Mouse (Mus musculus): Measurements from ENCODE around the gene Cmip. TPM values are rescaled to one million over a fixed set of nuclear protein-coding genes. Genes with fewer than 3 reads are reported as not detected.

Cmip gene
- polyA plus RNA-seq, 1 experiment from 2014 or later, result 31.8 TPM

GRCm38 (mm10) chr8:117360172-117360930, 103.5 kb downstream of the Cmip start:
- H3K4me1 ChIP-seq, result peaks cover 45% of the 10 kb centered on the region
- peak; percentile 31; the same call in 1 of the 2 replicates for ATAC-seq (ENCODE audit: insufficient read depth, low FRiP score, low read depth)
- WGBS, result 92% methylated on average over 3 of the region's 3 CpGs

GRCm38 (mm10) chr8:117361595-117362437, 105.0 kb downstream of the Cmip start:
- H3K4me1 ChIP-seq, result peaks cover 43% of the 10 kb centered on the region
- H3K4me3 ChIP-seq (replicated peaks), result no peak overlapping the region
- H3K36me3 ChIP-seq, result no peaks in the 10 kb centered on the region
- WGBS, result 51% methylated on average over 12 of the region's 12 CpGs
- no peaks in the 10 kb centered on the region for H3K27me3 ChIP-seq (replicated peaks)
- peak overlapping the region; percentile 41 for H3K27ac ChIP-seq
- no peaks in the 10 kb centered on the region for H3K9me3 ChIP-seq
- H3K9ac ChIP-seq, result no peak overlapping the region
- H3K4me2 ChIP-seq, result no peak overlapping the region
- peak; percentile 28; the same call in 1 of the 2 replicates for ATAC-seq (ENCODE audit: insufficient read depth, low FRiP score, low read depth)

More at GRCm38 (mm10) chr8:117360172-117360930, 103.5 kb downstream of the Cmip start:
- no peaks in the 10 kb centered on the region for H3K9me3 ChIP-seq
- no peak overlapping the region for H3K4me3 ChIP-seq (replicated peaks)
- no peaks in the 10 kb centered on the region for H3K27me3 ChIP-seq (replicated peaks)
- H3K4me2 ChIP-seq, result no peak overlapping the region
- H3K27ac ChIP-seq, result no peak overlapping the region
- H3K36me3 ChIP-seq, result no peaks in the 10 kb centered on the region
- H3K9ac ChIP-seq, result no peak overlapping the region

- Histone ChIP-seq H3K4me3 (replicated peaks) (no peak overlapping the region), H3K27me3 (replicated peaks) (no peaks in the 10 kb centered on the region), H3K36me3 (no peaks in the 10 kb centered on the region), H3K27ac (peak overlapping the region; percentile 41), H3K9ac (no peak overlapping the region), H3K4me2 (no peak overlapping the region), H3K9me3 (no peaks in the 10 kb centered on the region), H3K4me1 (peaks cover 46% of the 10 kb centered on the region)
- WGBS, result 24% methylated on average over 2 of the region's 2 CpGs
- no peak for ATAC-seq (ENCODE audit: insufficient read depth, low FRiP score, low read depth)
Observed at GRCm38 (mm10) chr8:117362438-117362726, 105.5 kb downstream of the Cmip start.

- Histone ChIP-seq H3K27ac (no peak overlapping the region), H3K9ac (no peak overlapping the region), H3K27me3 (replicated peaks) (no peaks in the 10 kb centered on the region), H3K4me2 (no peak overlapping the region), H3K9me3 (no peaks in the 10 kb centered on the region), H3K36me3 (no peaks in the 10 kb centered on the region), H3K4me1 (peaks cover 52% of the 10 kb centered on the region), H3K4me3 (replicated peaks) (no peak overlapping the region)
- no peak for ATAC-seq (ENCODE audit: insufficient read depth, low FRiP score, low read depth)
- WGBS, result 79% methylated on average over 10 of the region's 10 CpGs
Observed at GRCm38 (mm10) chr8:117363291-117363690, 106.4 kb downstream of the Cmip start.

- ATAC-seq (ENCODE audit: insufficient read depth, low FRiP score, low read depth), result no peak
- H3K4me1 ChIP-seq, result peaks cover 55% of the 10 kb centered on the region
- H3K36me3 ChIP-seq, result no peaks in the 10 kb centered on the region
- no peak overlapping the region for H3K4me2 ChIP-seq
- WGBS, result 80% methylated on average over 19 of the region's 19 CpGs
- H3K4me3 ChIP-seq (replicated peaks), result no peak overlapping the region
- H3K27me3 ChIP-seq (replicated peaks), result no peaks in the 10 kb centered on the region
- H3K9ac ChIP-seq, result no peak overlapping the region
- H3K27ac ChIP-seq, result no peak overlapping the region
- no peaks in the 10 kb centered on the region for H3K9me3 ChIP-seq
Observed at GRCm38 (mm10) chr8:117364374-117365160, 107.7 kb downstream of the Cmip start.

GRCm38 (mm10) chr8:117366475-117366874, 109.6 kb downstream of the Cmip start:
- Histone ChIP-seq H3K36me3 (no peaks in the 10 kb centered on the region), H3K27ac (no peak overlapping the region), H3K27me3 (replicated peaks) (no peaks in the 10 kb centered on the region), H3K4me2 (no peak overlapping the region), H3K9ac (no peak overlapping the region), H3K9me3 (no peaks in the 10 kb centered on the region), H3K4me1 (peaks cover 58% of the 10 kb centered on the region), H3K4me3 (replicated peaks) (no peak overlapping the region)
- no peak for ATAC-seq (ENCODE audit: insufficient read depth, low FRiP score, low read depth)
- 62% methylated on average over 7 of the region's 7 CpGs for WGBS

- no peaks in the 10 kb centered on the region for H3K36me3 ChIP-seq
- H3K4me1 ChIP-seq, result peaks cover 59% of the 10 kb centered on the region
- no peak overlapping the region for H3K27ac ChIP-seq
- H3K9ac ChIP-seq, result no peak overlapping the region
- 57% methylated on average over 8 of the region's 8 CpGs for WGBS
- H3K4me3 ChIP-seq (replicated peaks), result no peak overlapping the region
- no peak overlapping the region for H3K4me2 ChIP-seq
- no peaks in the 10 kb centered on the region for H3K9me3 ChIP-seq
- ATAC-seq (ENCODE audit: insufficient read depth, low FRiP score, low read depth), result no peak
- no peaks in the 10 kb centered on the region for H3K27me3 ChIP-seq (replicated peaks)
Observed at GRCm38 (mm10) chr8:117367441-117367840, 110.6 kb downstream of the Cmip start.

- H3K4me2 ChIP-seq, result no peak overlapping the region
- no peak for ATAC-seq (ENCODE audit: insufficient read depth, low FRiP score, low read depth)
- H3K9me3 ChIP-seq, result no peaks in the 10 kb centered on the region
- WGBS, result 53% methylated on average over 8 of the region's 8 CpGs
- no peak overlapping the region for H3K27ac ChIP-seq
- H3K9ac ChIP-seq, result no peak overlapping the region
- H3K4me1 ChIP-seq, result peaks cover 53% of the 10 kb centered on the region
- no peak overlapping the region for H3K4me3 ChIP-seq (replicated peaks)
- no peaks in the 10 kb centered on the region for H3K36me3 ChIP-seq
- H3K27me3 ChIP-seq (replicated peaks), result no peaks in the 10 kb centered on the region
Observed at GRCm38 (mm10) chr8:117368781-117369180, 111.9 kb downstream of the Cmip start.

GRCm38 (mm10) chr8:117370009-117370408, 113.1 kb downstream of the Cmip start:
- Histone ChIP-seq H3K27me3 (replicated peaks) (no peaks in the 10 kb centered on the region), H3K27ac (no peak overlapping the region), H3K4me2 (no peak overlapping the region), H3K36me3 (no peaks in the 10 kb centered on the region), H3K9me3 (no peaks in the 10 kb centered on the region), H3K4me3 (replicated peaks) (no peak overlapping the region), H3K9ac (no peak overlapping the region), H3K4me1 (peaks cover 44% of the 10 kb centered on the region)
- 60% methylated on average over 8 of the region's 8 CpGs for WGBS
- no peak for ATAC-seq (ENCODE audit: insufficient read depth, low FRiP score, low read depth)

GRCm38 (mm10) chr8:117371189-117371588, 114.3 kb downstream of the Cmip start:
- Histone ChIP-seq H3K9ac (no peak overlapping the region), H3K4me2 (no peak overlapping the region), H3K9me3 (no peaks in the 10 kb centered on the region), H3K27me3 (replicated peaks) (no peaks in the 10 kb centered on the region), H3K4me3 (replicated peaks) (no peak overlapping the region), H3K36me3 (no peaks in the 10 kb centered on the region), H3K4me1 (peaks cover 41% of the 10 kb centered on the region), H3K27ac (no peak overlapping the region)
- peak; percentile 28; the same call in 1 of the 2 replicates for ATAC-seq (ENCODE audit: insufficient read depth, low FRiP score, low read depth)
- WGBS, result 66% methylated on average over 7 of the region's 7 CpGs

- 77% methylated on average over 12 of the region's 12 CpGs for WGBS
- Histone ChIP-seq H3K4me3 (replicated peaks) (no peak overlapping the region), H3K4me2 (no peak overlapping the region), H3K36me3 (no peaks in the 10 kb centered on the region), H3K4me1 (peaks cover 35% of the 10 kb centered on the region), H3K27ac (0 out of 2 replicates have a peak overlapping the region, but pooled peaks have one; percentile 19), H3K9ac (no peak overlapping the region), H3K9me3 (no peaks in the 10 kb centered on the region), H3K27me3 (replicated peaks) (no peaks in the 10 kb centered on the region)
- no peak for ATAC-seq (ENCODE audit: insufficient read depth, low FRiP score, low read depth)
Observed at GRCm38 (mm10) chr8:117372070-117372469, 115.2 kb downstream of the Cmip start.

All from stomach, embryonic 15.5 days (tissue).